Mouse (Mus musculus) CH12.LX (cell line): Measurements from ENCODE around the gene Pcdh9.

Experiments
- BHLHE40 ChIP-seq: IDR thresholded peaks from 2 replicates; pipeline ENCODE4 v1.6.1; 2011; ENCODE audit warnings: mild to moderate bottlenecking, low read depth, low read length, improper control_type of control experiment
- CTCF ChIP-seq, 2 experiments: IDR thresholded peaks in 1 of 2; conservative IDR thresholded peaks in 1 of 2; 2 replicates each; pipeline ENCODE4 v1.5.1; 2011 to 2012; ENCODE audit warnings: low read depth in 2 of 2, low read length in 2 of 2, improper control_type of control experiment in 1 of 2, inconsistent platforms in 1 of 2, mild to moderate bottlenecking in 1 of 2, moderate library complexity in 1 of 2
- E2F4 ChIP-seq: IDR thresholded peaks from 2 replicates; pipeline ENCODE4 v1.6.1; 2011; ENCODE audit warnings: low read depth, low read length, improper control_type of control experiment; ENCODE audit not compliant: insufficient replicate concordance
- HCFC1 ChIP-seq: IDR thresholded peaks from 2 replicates; pipeline ENCODE4 v1.6.1; 2012; ENCODE audit warnings: low read depth, mild to moderate bottlenecking, inconsistent platforms, low read length, improper control_type of control experiment
- KAT2A ChIP-seq: IDR thresholded peaks from 2 replicates; pipeline ENCODE4 v1.6.1; 2012; ENCODE audit warnings: low read length, improper control_type of control experiment, inconsistent platforms; ENCODE audit not compliant: insufficient replicate concordance
- MEF2A ChIP-seq: IDR thresholded peaks from 2 replicates; pipeline ENCODE4 v1.6.1; 2014; ENCODE audit warnings: low read depth, mild to moderate bottlenecking, inconsistent platforms, low read length, improper control_type of control experiment, borderline replicate concordance
- POLR2A ChIP-seq: IDR thresholded peaks from 2 replicates; pipeline ENCODE4 v1.6.1; 2011; ENCODE audit warnings: low read depth, mild to moderate bottlenecking, improper control_type of control experiment, low read length
- POLR2AphosphoS2 ChIP-seq: IDR thresholded peaks from 2 replicates; pipeline ENCODE4 v1.6.1; 2011; ENCODE audit warnings: low read depth, low read length, improper control_type of control experiment
- USF1 ChIP-seq: IDR thresholded peaks from 2 replicates; pipeline ENCODE4 v1.6.1; 2014; ENCODE audit warnings: low read depth, mild to moderate bottlenecking, inconsistent platforms, low read length, improper control_type of control experiment
- ZC3H11A ChIP-seq: IDR thresholded peaks from 2 replicates; pipeline ENCODE4 v1.6.1; 2012; ENCODE audit warnings: low read depth, mild to moderate bottlenecking, inconsistent platforms, low read length, improper control_type of control experiment
- ZKSCAN1 ChIP-seq: IDR thresholded peaks from 2 replicates; pipeline ENCODE4 v1.6.1; 2012; ENCODE audit warnings: low read depth, inconsistent platforms, low read length, improper control_type of control experiment, borderline replicate concordance
- ZMIZ1 ChIP-seq: IDR thresholded peaks from 2 replicates; pipeline ENCODE4 v1.6.1; 2012; ENCODE audit warnings: low read depth, mild to moderate bottlenecking, inconsistent platforms, low read length, improper control_type of control experiment
- ZNF384 ChIP-seq: IDR thresholded peaks from 2 replicates; pipeline ENCODE4 v1.6.1; 2012; ENCODE audit warnings: low read depth, low read length, improper control_type of control experiment, inconsistent platforms

- TF ChIP-seq KAT2A (no peak), CTCF (conservative IDR thresholded peaks at IDR 0.05 in 1 of 2, IDR thresholded peaks at IDR 0.05 in 1 of 2; ENCODE audit: low read depth in 2 of 2, low read length in 2 of 2) (no peak), POLR2A (no peak), E2F4 (no peak), POLR2AphosphoS2 (no peak), ZKSCAN1 (no peak), HCFC1 (no peak), ZC3H11A (no peak), USF1 (no peak), ZNF384 (no peak), ZMIZ1 (no peak), BHLHE40 (no peak), MEF2A (no peak)
Observed at GRCm38 (mm10) chr14:93415496-93415895, 475.0 kb downstream of the Pcdh9 start.
